Comparison of ENCODE assay signal across 28 mouse cellular contexts in genomic region chr1:69457471-69457870, GRCm38 (mm10).
DNase-seq lines count a peak whose midpoint lies in the region; ATAC-seq and TF ChIP-seq lines count a peak whose summit lies in the region.
"Had no signal": no experiment of that assay in that cellular context is flagged by ENCODE, and none has a peak within 500 bp of the region (broad histone marks: within the 10 kb centered on the region; RNA-seq: fewer than 3 reads in every experiment).

No protein-coding gene starts in this region.

- no peak overlapping the region for H3K27ac ChIP-seq in liver, adult 2 months (replicated peaks; ENCODE audit: insufficient read depth, low read depth, low read length)
- no peak overlapping the region for H3K27ac ChIP-seq in liver, embryonic 11.5 days (ENCODE audit: low read depth, low read length)
- no peak overlapping the region for H3K27ac ChIP-seq in intestine, embryonic 16.5 days (ENCODE audit: low read length)
- H3K27ac ChIP-seq in stomach, embryonic 16.5 days (ENCODE audit: low read length): peak overlapping the region; percentile 33; the same call in 1 of the 2 replicates
- H3K27ac ChIP-seq in thymus, adult 2 months (ENCODE audit: control insufficient read depth, insufficient read depth, low read length): no peak overlapping the region
- H3K27ac ChIP-seq: embryonic facial prominence, embryonic 12.5 days; embryonic facial prominence, embryonic 15.5 days; forebrain, embryonic 12.5 days; forebrain, embryonic 15.5 days; heart, adult 2 months; heart, embryonic 10.5 days; heart, embryonic 13.5 days; hindbrain, embryonic 12.5 days; hindbrain, embryonic 15.5 days had no signal

- no peaks in the 10 kb centered on the region for H3K27me3 ChIP-seq in liver, adult 2 months (ENCODE audit: control insufficient read depth, insufficient read depth, low read length)
- no peaks in the 10 kb centered on the region for H3K27me3 ChIP-seq in liver, embryonic 11.5 days (replicated peaks; ENCODE audit: control insufficient read depth, insufficient read depth, low read length)
- H3K27me3 ChIP-seq in intestine, embryonic 16.5 days (replicated peaks; ENCODE audit: control insufficient read depth, insufficient read depth, low read length): no peaks in the 10 kb centered on the region
- H3K27me3 ChIP-seq in stomach, embryonic 16.5 days (ENCODE audit: control insufficient read depth, insufficient read depth, low read length): no peaks in the 10 kb centered on the region
- no peaks in the 10 kb centered on the region for H3K27me3 ChIP-seq in thymus, adult 2 months (ENCODE audit: control insufficient read depth, insufficient read depth, low read length)
- H3K27me3 ChIP-seq: CH12.LX; embryonic facial prominence, embryonic 12.5 days; embryonic facial prominence, embryonic 15.5 days; forebrain, embryonic 12.5 days; forebrain, embryonic 15.5 days; heart, embryonic 13.5 days; hindbrain, embryonic 12.5 days; hindbrain, embryonic 15.5 days; Patski had no signal

- ATAC-seq in liver, embryonic 11.5 days (replicated peaks; ENCODE audit: low FRiP score): no peak
- peak; percentile 84 for ATAC-seq in intestine, embryonic 16.5 days
- peak; percentile 50; the same call in 1 of the 2 replicates for ATAC-seq in stomach, embryonic 16.5 days (ENCODE audit: insufficient read depth, low FRiP score)
- ATAC-seq: forebrain, embryonic 15.5 days; Patski had no signal

- no peak for TF ChIP-seq CTCF in liver, adult 2 months (IDR thresholded peaks at IDR 0.05; ENCODE audit: low read depth, low read length)
- TF ChIP-seq CTCF in thymus, adult 2 months (IDR thresholded peaks at IDR 0.05; ENCODE audit: borderline replicate concordance, control insufficient read depth, extremely low read depth, insufficient read depth, low read length, poor library complexity): no peak

- H3K4me3 ChIP-seq in liver, adult 2 months (ENCODE audit: insufficient read depth, low read depth, low read length): no peak overlapping the region
- H3K4me3 ChIP-seq in liver, embryonic 11.5 days (ENCODE audit: low read depth, low read length): no peak overlapping the region
- H3K4me3 ChIP-seq in intestine, embryonic 16.5 days (ENCODE audit: low read length): no peak overlapping the region
- no peak overlapping the region for H3K4me3 ChIP-seq in stomach, embryonic 16.5 days (replicated peaks; ENCODE audit: low read length)
- no peak overlapping the region for H3K4me3 ChIP-seq in thymus, adult 2 months (ENCODE audit: control insufficient read depth, insufficient read depth, low read length)
- H3K4me3 ChIP-seq: embryonic facial prominence, embryonic 12.5 days; embryonic facial prominence, embryonic 15.5 days; erythroblast, embryonic 14.5 days; forebrain, embryonic 12.5 days; forebrain, embryonic 15.5 days; heart, adult 2 months; heart, embryonic 10.5 days; heart, embryonic 13.5 days; hindbrain, embryonic 12.5 days; hindbrain, embryonic 15.5 days had no signal

- no peak overlapping the region for H3K4me2 ChIP-seq in liver, embryonic 11.5 days
- no peak overlapping the region for H3K4me2 ChIP-seq in intestine, embryonic 16.5 days (ENCODE audit: low read depth, low read length)
- no peak overlapping the region for H3K4me2 ChIP-seq in stomach, embryonic 16.5 days (ENCODE audit: low read depth, low read length)
- H3K4me2 ChIP-seq: embryonic facial prominence, embryonic 12.5 days; embryonic facial prominence, embryonic 15.5 days; forebrain, embryonic 12.5 days; forebrain, embryonic 15.5 days; heart, embryonic 13.5 days; hindbrain, embryonic 12.5 days; hindbrain, embryonic 15.5 days had no signal

- H3K4me1 ChIP-seq in liver, adult 2 months (ENCODE audit: control insufficient read depth, insufficient read depth, low read length): no peaks in the 10 kb centered on the region
- H3K4me1 ChIP-seq in liver, embryonic 11.5 days (replicated peaks; ENCODE audit: control insufficient read depth, insufficient read depth, low read length): no peaks in the 10 kb centered on the region
- no peaks in the 10 kb centered on the region for H3K4me1 ChIP-seq in intestine, embryonic 16.5 days (ENCODE audit: control insufficient read depth, insufficient read depth, low read length)
- H3K4me1 ChIP-seq in stomach, embryonic 16.5 days (ENCODE audit: control insufficient read depth, insufficient read depth, low read length): no peaks in the 10 kb centered on the region
- no peaks in the 10 kb centered on the region; the same call in 1 of the 2 replicates for H3K4me1 ChIP-seq in thymus, adult 2 months (replicated peaks; ENCODE audit: control insufficient read depth, insufficient read depth, low read length)
- H3K4me1 ChIP-seq: embryonic facial prominence, embryonic 12.5 days; embryonic facial prominence, embryonic 15.5 days; forebrain, embryonic 12.5 days; forebrain, embryonic 15.5 days; heart, embryonic 10.5 days; heart, embryonic 13.5 days; hindbrain, embryonic 12.5 days; hindbrain, embryonic 15.5 days had no signal

- H3K9ac ChIP-seq in liver, adult 2 months (ENCODE audit: low read depth, low read length): no peak overlapping the region
- no peak overlapping the region for H3K9ac ChIP-seq in liver, embryonic 11.5 days (ENCODE audit: low read depth, low read length)
- H3K9ac ChIP-seq in intestine, embryonic 16.5 days (ENCODE audit: low read depth, low read length): no peak overlapping the region
- H3K9ac ChIP-seq in stomach, embryonic 16.5 days (ENCODE audit: low read length): no peak overlapping the region
- H3K9ac ChIP-seq: embryonic facial prominence, embryonic 12.5 days; embryonic facial prominence, embryonic 15.5 days; forebrain, embryonic 12.5 days; forebrain, embryonic 15.5 days; heart, embryonic 13.5 days; hindbrain, embryonic 12.5 days; hindbrain, embryonic 15.5 days had no signal

- peak; percentile 25 for DNase-seq in liver, adult 2 months (ENCODE audit: extremely low read depth, low read depth, low spot score)
- no peak for DNase-seq in liver, embryonic 11.5 days (ENCODE audit: low spot score)
- DNase-seq in thymus, adult 2 months: no peak
- DNase-seq in adrenal gland, postnatal 36 days: no peak
- no peak for DNase-seq in retina, postnatal 1 day
- no peak for DNase-seq in adrenal gland, postnatal 10 days
- DNase-seq: adrenal gland, postnatal 14 days; B cell, adult 2 months; cerebellum, adult 11-12 months; cerebellum, adult 9-10 months; cerebellum, postnatal 25 days; gastrocnemius, postnatal 10 days; gastrocnemius, postnatal 36 days; heart, adult 2 months had no signal

- no peaks in the 10 kb centered on the region for H3K36me3 ChIP-seq in liver, adult 2 months (ENCODE audit: control insufficient read depth, insufficient read depth, low read length)
- H3K36me3 ChIP-seq in liver, embryonic 11.5 days (ENCODE audit: control insufficient read depth, insufficient read depth, low read length): no peaks in the 10 kb centered on the region
- H3K36me3 ChIP-seq in intestine, embryonic 16.5 days (ENCODE audit: control insufficient read depth, insufficient read depth, low read length): no peaks in the 10 kb centered on the region
- H3K36me3 ChIP-seq in stomach, embryonic 16.5 days (ENCODE audit: control insufficient read depth, insufficient read depth, low read length): no peaks in the 10 kb centered on the region
- H3K36me3 ChIP-seq in thymus, adult 2 months (ENCODE audit: control insufficient read depth, insufficient read depth, low read length): no peaks in the 10 kb centered on the region
- H3K36me3 ChIP-seq: embryonic facial prominence, embryonic 12.5 days; embryonic facial prominence, embryonic 15.5 days; forebrain, embryonic 12.5 days; forebrain, embryonic 15.5 days; G1E; heart, embryonic 10.5 days; heart, embryonic 13.5 days; hindbrain, embryonic 12.5 days; hindbrain, embryonic 15.5 days had no signal

- no peaks in the 10 kb centered on the region for H3K79me2 ChIP-seq in liver, adult 2 months (ENCODE audit: control insufficient read depth, insufficient read depth, low read length)

- H3K9me3 ChIP-seq in liver, embryonic 11.5 days (ENCODE audit: control insufficient read depth, low read length): no peaks in the 10 kb centered on the region
- no peaks in the 10 kb centered on the region for H3K9me3 ChIP-seq in intestine, embryonic 16.5 days (ENCODE audit: control insufficient read depth, low read length)
- H3K9me3 ChIP-seq in stomach, embryonic 16.5 days (replicated peaks; ENCODE audit: control insufficient read depth, low read length): no peaks in the 10 kb centered on the region
- H3K9me3 ChIP-seq: embryonic facial prominence, embryonic 12.5 days; embryonic facial prominence, embryonic 15.5 days; forebrain, embryonic 12.5 days; forebrain, embryonic 15.5 days; G1E; heart, embryonic 10.5 days; heart, embryonic 13.5 days; hindbrain, embryonic 12.5 days; hindbrain, embryonic 15.5 days had no signal

- TF ChIP-seq POLR2A in liver, adult 2 months (IDR thresholded peaks at IDR 0.05; ENCODE audit: extremely low read depth, insufficient read depth, low read length): no peak
- no peak for TF ChIP-seq POLR2A in thymus, adult 2 months (IDR thresholded peaks at IDR 0.05; ENCODE audit: control insufficient read depth, extremely low read depth, insufficient read depth, low read length, poor library complexity)
